In the genomic region with DNA sequence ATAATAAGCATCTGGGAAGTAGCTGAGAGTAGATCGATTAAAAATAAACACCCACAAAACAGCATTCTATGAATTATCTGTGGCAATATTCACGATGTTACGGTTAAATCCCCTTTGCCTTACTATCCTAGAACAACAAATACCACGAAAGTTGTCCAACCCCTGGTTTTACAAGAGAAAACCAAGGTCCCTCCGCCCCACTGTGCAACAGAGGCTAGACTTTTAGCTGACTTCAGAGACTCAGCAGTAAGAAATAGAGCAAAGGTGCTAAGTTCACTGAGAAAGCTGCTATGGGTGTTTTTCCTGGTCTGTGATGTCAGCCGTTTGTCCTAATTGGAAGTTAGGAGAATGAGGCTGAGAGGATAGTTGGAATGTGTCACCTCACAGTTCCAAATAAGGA, we compare ENCODE assay signal across 8 mouse cellular contexts. TPM values are rescaled to one million over a fixed set of nuclear protein-coding genes. Genes with fewer than 3 reads are reported as not detected.
DNase-seq lines count a peak whose midpoint lies in the region; ATAC-seq and TF ChIP-seq lines count a peak whose summit lies in the region.

No protein-coding gene starts in this region.

- peak overlapping the region; percentile 71; the same call in 1 of the 2 replicates for H3K9ac ChIP-seq in liver, embryonic 12.5 days

- peak overlapping the region; percentile 97 for H3K27ac ChIP-seq in gastrocnemius, adult 2 months
- H3K27ac ChIP-seq in liver, embryonic 12.5 days: peak overlapping the region; percentile 76

- no peak for TF ChIP-seq CTCF in gastrocnemius, adult 2 months (IDR thresholded peaks at IDR 0.05)

- peak overlapping the region; percentile 87 for H3K4me2 ChIP-seq in liver, embryonic 12.5 days

- H3K4me1 ChIP-seq in liver, embryonic 12.5 days: peaks cover 21% of the 10 kb centered on the region

- no peak for DNase-seq in gastrocnemius, adult 2 months
- no peak for DNase-seq in gastrocnemius, postnatal 36 days
- peak; percentile 25 for DNase-seq in thymus, postnatal 25 days
- no peak for DNase-seq in thymus, adult 18-20 months
- DNase-seq in layer of hippocampus, postnatal 25 days (ENCODE audit: extremely low spot score in 1 of 2, low spot score in 1 of 2): no peak
- DNase-seq in lung, postnatal 25 days (ENCODE audit: low spot score): no peak

- H3K4me3 ChIP-seq in gastrocnemius, adult 2 months: peak overlapping the region; percentile 86
- peak overlapping the region; percentile 66 for H3K4me3 ChIP-seq in liver, embryonic 12.5 days

- 0 out of 2 replicates have a peak, but pooled peaks cover 3% of the 10 kb centered on the region for H3K36me3 ChIP-seq in liver, embryonic 12.5 days

- peaks cover 17% of the 10 kb centered on the region for H3K27me3 ChIP-seq in liver, embryonic 12.5 days (replicated peaks)

- intact Hi-C loops in gastrocnemius, adult 2 months (cut with DNase I): loop anchor here (5.0 kb wide), 1 partner anchor 96 kb away; a partner anchor contains a TSS
- intact Hi-C loops in gastrocnemius, postnatal 36 days (cut with DNase I): no loop called here

- WGBS in liver, embryonic 12.5 days (ENCODE audit: insufficient replicate concordance): 42% methylated on average over 6 of the region's 6 CpGs

- no peaks in the 10 kb centered on the region for H3K9me3 ChIP-seq in liver, embryonic 12.5 days (replicated peaks)

- ATAC-seq in liver, embryonic 12.5 days: no peak
- no peak for ATAC-seq in cerebellum, adult (ENCODE audit: insufficient number of reproducible peaks, low FRiP score, low TSS enrichment)

RNA-seq across cellular contexts. Expression of a gene that starts 1.0 kb away (rescaled TPM):
- total RNA-seq in gastrocnemius, adult 2 months (2021): under 1 TPM; 0.38 to 0.78 TPM
- under 1 TPM; 0.44 to 0.46 TPM for total RNA-seq in gastrocnemius, postnatal 36 days (2021)
- polyA plus RNA-seq in liver, embryonic 12.5 days (2016; fragmentation: Nextera tagmentation; extraction: Ambion mirVana): 0.77 and 1.1 TPM in 2 replicates
- 1 to 10 TPM in 1 of 2 experiments, under 1 TPM in 1; 0.28 to 1.1 TPM for total RNA-seq in layer of hippocampus, postnatal 25 days (2021)

RNA-seq across cellular contexts. Expression of a gene that starts 1.9 kb away (rescaled TPM):
- total RNA-seq in gastrocnemius, adult 2 months (2021): 10 to 100 TPM in 1 of 2 experiments, 1 to 10 TPM in 1; 9.1 to 13.4 TPM
- 10 to 100 TPM; 10.7 to 11.0 TPM for total RNA-seq in gastrocnemius, postnatal 36 days (2021)
- polyA plus RNA-seq in liver, embryonic 12.5 days (2016; fragmentation: Nextera tagmentation; extraction: Ambion mirVana): 12.5 TPM in 2 replicates
- total RNA-seq in layer of hippocampus, postnatal 25 days (2021): 10 to 100 TPM; 30.3 to 37.4 TPM

RNA-seq across cellular contexts. Expression of a gene that starts 11.0 kb away (rescaled TPM):
- total RNA-seq in gastrocnemius, adult 2 months (2021): not detected
- not detected for total RNA-seq in gastrocnemius, postnatal 36 days (2021)
- polyA plus RNA-seq in liver, embryonic 12.5 days (2016; fragmentation: Nextera tagmentation; extraction: Ambion mirVana): not detected in 2 replicates
- total RNA-seq in layer of hippocampus, postnatal 25 days (2021): not detected

RNA-seq across cellular contexts. Expression of a gene that starts 17.6 kb away (rescaled TPM):
- 100 to 1,000 TPM; 153 to 163 TPM for total RNA-seq in gastrocnemius, adult 2 months (2021)
- total RNA-seq in gastrocnemius, postnatal 36 days (2021): 100 to 1,000 TPM; 129 to 154 TPM
- polyA plus RNA-seq in liver, embryonic 12.5 days (2016; fragmentation: Nextera tagmentation; extraction: Ambion mirVana): 157 and 164 TPM in 2 replicates
- 100 to 1,000 TPM; 184 to 193 TPM for total RNA-seq in layer of hippocampus, postnatal 25 days (2021)

RNA-seq across cellular contexts. Expression of a gene that starts 46.9 kb away (rescaled TPM):
- 10 to 100 TPM in 1 of 2 experiments, 1 to 10 TPM in 1; 8.8 to 10.9 TPM for total RNA-seq in gastrocnemius, adult 2 months (2021)
- 10 to 100 TPM in 1 of 2 experiments, 1 to 10 TPM in 1; 8.5 to 11.9 TPM for total RNA-seq in gastrocnemius, postnatal 36 days (2021)
- 3.2 and 3.7 TPM in 2 replicates for polyA plus RNA-seq in liver, embryonic 12.5 days (2016; fragmentation: Nextera tagmentation; extraction: Ambion mirVana)
- total RNA-seq in layer of hippocampus, postnatal 25 days (2021): 1 to 10 TPM; 5.8 to 8.6 TPM
